Comparison of ENCODE assay signal across 9 mouse cellular contexts in the genomic region with DNA sequence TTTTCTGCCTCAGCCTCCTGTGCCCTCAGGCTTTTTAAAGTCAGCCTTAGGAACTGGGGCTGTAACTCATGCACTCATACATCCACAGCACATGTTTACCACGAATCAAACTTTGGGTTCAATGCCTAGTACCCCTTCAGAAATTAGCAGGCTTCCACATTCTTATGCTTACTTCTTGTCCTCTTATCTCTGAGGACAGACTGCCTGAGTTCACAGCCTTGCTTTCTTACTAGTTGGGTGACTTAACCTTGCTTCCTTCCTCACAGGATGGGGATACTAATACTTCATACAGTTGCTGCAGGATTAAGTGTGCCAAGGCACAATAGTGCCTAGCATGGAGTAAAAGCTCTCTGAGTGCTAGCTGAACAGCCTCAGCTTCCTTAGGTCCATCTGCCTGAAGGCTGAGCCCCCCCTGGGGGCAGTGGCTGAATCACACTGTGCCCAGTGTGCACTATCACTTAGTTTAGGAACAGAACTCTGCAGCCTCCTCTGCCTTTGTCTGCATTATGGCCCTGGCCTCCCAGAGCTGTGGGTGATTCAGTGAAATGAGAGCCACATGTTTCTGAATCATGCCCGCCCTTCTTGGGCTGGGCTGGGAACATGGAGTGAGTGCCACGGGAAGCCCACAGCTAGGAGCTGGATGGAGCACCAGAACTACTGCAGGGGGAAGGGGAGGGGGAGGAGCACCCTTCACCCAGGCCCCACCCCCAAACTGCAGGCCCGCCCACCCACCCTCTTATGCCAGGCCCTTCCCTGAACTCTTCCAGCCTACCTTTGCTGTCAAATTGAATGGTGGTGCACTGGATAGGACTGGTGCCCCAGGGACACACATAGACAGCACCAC. TPM values are rescaled to one million over a fixed set of nuclear protein-coding genes. Genes with fewer than 3 reads are reported as not detected.
DNase-seq lines count a peak whose midpoint lies in the region; ATAC-seq lines count a peak whose summit lies in the region.
"Had no signal": no experiment of that assay in that cellular context is flagged by ENCODE, and none has a peak within 500 bp of the region (broad histone marks: within the 10 kb centered on the region; RNA-seq: fewer than 3 reads in every experiment).

No protein-coding gene starts in this region.

- H3K27me3 ChIP-seq in forebrain, embryonic 10.5 days (ENCODE audit: poor library complexity, severe bottlenecking): no peaks in the 10 kb centered on the region
- H3K27me3 ChIP-seq in forebrain, embryonic 16.5 days (replicated peaks; ENCODE audit: control insufficient read depth, insufficient read depth, low read length): no peaks in the 10 kb centered on the region
- no peaks in the 10 kb centered on the region for H3K27me3 ChIP-seq in embryonic facial prominence, embryonic 15.5 days
- H3K27me3 ChIP-seq in limb, embryonic 12.5 days: no peaks in the 10 kb centered on the region

- no peaks in the 10 kb centered on the region for H3K9me3 ChIP-seq in forebrain, embryonic 10.5 days
- H3K9me3 ChIP-seq in forebrain, embryonic 16.5 days (ENCODE audit: control insufficient read depth, low read length): no peaks in the 10 kb centered on the region
- no peaks in the 10 kb centered on the region for H3K9me3 ChIP-seq in embryonic facial prominence, embryonic 15.5 days (replicated peaks)
- H3K9me3 ChIP-seq in limb, embryonic 12.5 days: no peaks in the 10 kb centered on the region

- no peak for ATAC-seq in forebrain, embryonic 16.5 days
- peak; percentile 73 for ATAC-seq in embryonic facial prominence, embryonic 15.5 days (ENCODE audit: insufficient number of reproducible peaks, low FRiP score, low TSS enrichment, low read depth)
- peak; percentile 86 for ATAC-seq in limb, embryonic 12.5 days (ENCODE audit: insufficient number of reproducible peaks, insufficient read depth, low FRiP score, low TSS enrichment, low read depth)

- 39% methylated on average over 4 of the region's 4 CpGs for WGBS in forebrain, embryonic 10.5 days
- WGBS in forebrain, embryonic 16.5 days: 34% methylated on average over 4 of the region's 4 CpGs
- WGBS in embryonic facial prominence, embryonic 15.5 days: 21% methylated on average over 4 of the region's 4 CpGs
- WGBS in limb, embryonic 12.5 days: 21% methylated on average over 4 of the region's 4 CpGs

- no peak overlapping the region for H3K4me2 ChIP-seq in forebrain, embryonic 16.5 days (ENCODE audit: low read length)
- no peak overlapping the region for H3K4me2 ChIP-seq in embryonic facial prominence, embryonic 15.5 days (replicated peaks)
- H3K4me2 ChIP-seq in limb, embryonic 12.5 days: no peak overlapping the region

- peak overlapping the region; percentile 62 for H3K27ac ChIP-seq in forebrain, embryonic 10.5 days
- no peak overlapping the region for H3K27ac ChIP-seq in forebrain, embryonic 16.5 days (ENCODE audit: low read length)
- peak overlapping the region; percentile 90 for H3K27ac ChIP-seq in embryonic facial prominence, embryonic 15.5 days (replicated peaks)
- peak overlapping the region; percentile 86 for H3K27ac ChIP-seq in limb, embryonic 12.5 days

- H3K9ac ChIP-seq in forebrain, embryonic 16.5 days (replicated peaks; ENCODE audit: low read depth, low read length): no peak overlapping the region
- no peak overlapping the region for H3K9ac ChIP-seq in embryonic facial prominence, embryonic 15.5 days
- H3K9ac ChIP-seq in limb, embryonic 12.5 days (replicated peaks): peak overlapping the region; percentile 38; the same call in 1 of the 2 replicates

- peaks cover 24% of the 10 kb centered on the region for H3K4me1 ChIP-seq in forebrain, embryonic 10.5 days
- no peaks in the 10 kb centered on the region for H3K4me1 ChIP-seq in forebrain, embryonic 16.5 days (replicated peaks; ENCODE audit: control insufficient read depth, insufficient read depth, low read length)
- H3K4me1 ChIP-seq in embryonic facial prominence, embryonic 15.5 days: peaks cover 29% of the 10 kb centered on the region
- peaks cover 22% of the 10 kb centered on the region for H3K4me1 ChIP-seq in limb, embryonic 12.5 days (replicated peaks)

- peaks cover 46% of the 10 kb centered on the region for H3K36me3 ChIP-seq in forebrain, embryonic 10.5 days (replicated peaks)
- H3K36me3 ChIP-seq in forebrain, embryonic 16.5 days (ENCODE audit: control insufficient read depth, insufficient read depth): no peaks in the 10 kb centered on the region
- peaks cover 34% of the 10 kb centered on the region for H3K36me3 ChIP-seq in embryonic facial prominence, embryonic 15.5 days
- H3K36me3 ChIP-seq in limb, embryonic 12.5 days: peaks cover 44% of the 10 kb centered on the region

- DNase-seq in forebrain, embryonic 10.5 days (ENCODE audit: extremely low spot score, low spot score): no peak
- DNase-seq in 416B (ENCODE audit: low read depth): peak; percentile 93
- DNase-seq in right cerebral cortex, postnatal 10 days (ENCODE audit: low spot score in 2 of 2): no peak
- no peak for DNase-seq in gastrocnemius, adult 8-10 months (ENCODE audit: low spot score in 2 of 2)
- DNase-seq in cerebellum, postnatal 14 days: no peak

- H3K4me3 ChIP-seq in forebrain, embryonic 10.5 days: no peak overlapping the region
- H3K4me3 ChIP-seq in forebrain, embryonic 16.5 days (replicated peaks; ENCODE audit: low read length): no peak overlapping the region
- no peak overlapping the region for H3K4me3 ChIP-seq in embryonic facial prominence, embryonic 15.5 days (replicated peaks)
- no peak overlapping the region for H3K4me3 ChIP-seq in limb, embryonic 12.5 days (replicated peaks)
- H3K4me3 ChIP-seq: erythroblast, embryonic 14.5 days had no signal

RNA-seq across cellular contexts. Expression of a gene that starts 8.1 kb away (rescaled TPM):
- 22.8 and 25.6 TPM in 2 replicates for polyA plus RNA-seq in forebrain, embryonic 10.5 days (2016; fragmentation: Nextera tagmentation; extraction: Ambion mirVana)
- polyA plus RNA-seq in forebrain, embryonic 16.5 days (2015; fragmentation: Nextera tagmentation; extraction: Ambion mirVana): 6.7 and 7.9 TPM in 2 replicates
- polyA plus RNA-seq in embryonic facial prominence, embryonic 15.5 days (2015; fragmentation: Nextera tagmentation; extraction: Ambion mirVana): 51.2 and 52.2 TPM in 2 replicates
- polyA plus RNA-seq in limb, embryonic 12.5 days (2016; fragmentation: Nextera tagmentation; extraction: Ambion mirVana): 45.1 and 50.5 TPM in 2 replicates
- 1 to 10 TPM; 4.0 to 4.9 (median 4.5) TPM for total RNA-seq in gastrocnemius, adult 8-10 months (2022)

RNA-seq across cellular contexts. Expression of a gene that starts 18.6 kb away (rescaled TPM):
- polyA plus RNA-seq in forebrain, embryonic 10.5 days (2016; fragmentation: Nextera tagmentation; extraction: Ambion mirVana): 23.1 and 23.6 TPM in 2 replicates
- 12.2 and 13.1 TPM in 2 replicates for polyA plus RNA-seq in forebrain, embryonic 16.5 days (2015; fragmentation: Nextera tagmentation; extraction: Ambion mirVana)
- polyA plus RNA-seq in embryonic facial prominence, embryonic 15.5 days (2015; fragmentation: Nextera tagmentation; extraction: Ambion mirVana): 16.1 and 18.9 TPM in 2 replicates
- 11.2 and 13.3 TPM in 2 replicates for polyA plus RNA-seq in limb, embryonic 12.5 days (2016; fragmentation: Nextera tagmentation; extraction: Ambion mirVana)
- total RNA-seq in gastrocnemius, adult 8-10 months (2022): 1 to 10 TPM; 5.7 to 6.4 (median 5.9) TPM

RNA-seq across cellular contexts. Expression of a gene that starts 48.1 kb away (rescaled TPM):
- 0.14 and 0.36 TPM in 2 replicates for polyA plus RNA-seq in forebrain, embryonic 10.5 days (2016; fragmentation: Nextera tagmentation; extraction: Ambion mirVana)
- 0.24 and 0.73 TPM in 2 replicates for polyA plus RNA-seq in forebrain, embryonic 16.5 days (2015; fragmentation: Nextera tagmentation; extraction: Ambion mirVana)
- 0.50 and 0.73 TPM in 2 replicates for polyA plus RNA-seq in embryonic facial prominence, embryonic 15.5 days (2015; fragmentation: Nextera tagmentation; extraction: Ambion mirVana)
- polyA plus RNA-seq in limb, embryonic 12.5 days (2016; fragmentation: Nextera tagmentation; extraction: Ambion mirVana): 0.31 and 0.44 TPM in 2 replicates
- total RNA-seq in gastrocnemius, adult 8-10 months (2022): not detected
- polyA plus RNA-seq: erythroblast, embryonic 14.5 days had no signal
